Mouse (Mus musculus) CH12.LX (cell line): ENCODE results near the gene Stpg1.

ENCODE experiments used
- CTCF ChIP-seq, 2 experiments: IDR thresholded peaks in 1 of 2; conservative IDR thresholded peaks in 1 of 2; 2 replicates each; pipeline ENCODE4 v1.5.1; 2011 to 2012; ENCODE audit warnings: low read depth in 2 of 2, low read length in 2 of 2, improper control_type of control experiment in 1 of 2, inconsistent platforms in 1 of 2, mild to moderate bottlenecking in 1 of 2, moderate library complexity in 1 of 2
- E2F4 ChIP-seq: IDR thresholded peaks from 2 replicates; pipeline ENCODE4 v1.6.1; 2011; ENCODE audit warnings: low read depth, low read length, improper control_type of control experiment; ENCODE audit not compliant: insufficient replicate concordance
- EP300 ChIP-seq: IDR thresholded peaks from 2 replicates; pipeline ENCODE4 v1.6.1; 2011; ENCODE audit warnings: low read length, improper control_type of control experiment
- ETS1 ChIP-seq: conservative IDR thresholded peaks from 2 replicates; pipeline ENCODE4 v1.6.1; 2012; ENCODE audit warnings: low read depth, mild to moderate bottlenecking, inconsistent platforms, low read length, improper control_type of control experiment, moderate library complexity
- GABPA ChIP-seq: IDR thresholded peaks from 2 replicates; pipeline ENCODE4 v1.6.1; 2012; ENCODE audit warnings: low read depth, low read length, improper control_type of control experiment, inconsistent platforms; ENCODE audit not compliant: insufficient replicate concordance
- MAX ChIP-seq: IDR thresholded peaks from 2 replicates; pipeline ENCODE4 v1.6.1; 2011; ENCODE audit warnings: low read length, improper control_type of control experiment
- MAZ ChIP-seq: IDR thresholded peaks from 2 replicates; pipeline ENCODE4 v1.6.1; 2012; ENCODE audit warnings: low read depth, mild to moderate bottlenecking, inconsistent platforms, low read length, improper control_type of control experiment, moderate library complexity
- POLR2A ChIP-seq: IDR thresholded peaks from 2 replicates; pipeline ENCODE4 v1.6.1; 2011; ENCODE audit warnings: low read depth, mild to moderate bottlenecking, improper control_type of control experiment, low read length
- POLR2AphosphoS2 ChIP-seq: IDR thresholded peaks from 2 replicates; pipeline ENCODE4 v1.6.1; 2011; ENCODE audit warnings: low read depth, low read length, improper control_type of control experiment
- RAD21 ChIP-seq: IDR thresholded peaks from 2 replicates; pipeline ENCODE4 v1.6.1; 2011; ENCODE audit warnings: low read depth, mild to moderate bottlenecking, low read length, improper control_type of control experiment, moderate library complexity
- RCOR1 ChIP-seq: conservative IDR thresholded peaks from 2 replicates; pipeline ENCODE4 v1.6.1; 2012; ENCODE audit warnings: low read depth, mild to moderate bottlenecking, inconsistent platforms, low read length, improper control_type of control experiment
- TCF12 ChIP-seq: IDR thresholded peaks from 2 replicates; pipeline ENCODE4 v1.6.1; 2014; ENCODE audit warnings: low read depth, mild to moderate bottlenecking, inconsistent platforms, low read length, improper control_type of control experiment
- UBTF ChIP-seq: IDR thresholded peaks from 2 replicates; pipeline ENCODE4 v1.6.1; 2012; ENCODE audit warnings: low read depth, mild to moderate bottlenecking, inconsistent platforms, low read length, improper control_type of control experiment, moderate library complexity
- USF1 ChIP-seq: IDR thresholded peaks from 2 replicates; pipeline ENCODE4 v1.6.1; 2014; ENCODE audit warnings: low read depth, mild to moderate bottlenecking, inconsistent platforms, low read length, improper control_type of control experiment

DNA sequence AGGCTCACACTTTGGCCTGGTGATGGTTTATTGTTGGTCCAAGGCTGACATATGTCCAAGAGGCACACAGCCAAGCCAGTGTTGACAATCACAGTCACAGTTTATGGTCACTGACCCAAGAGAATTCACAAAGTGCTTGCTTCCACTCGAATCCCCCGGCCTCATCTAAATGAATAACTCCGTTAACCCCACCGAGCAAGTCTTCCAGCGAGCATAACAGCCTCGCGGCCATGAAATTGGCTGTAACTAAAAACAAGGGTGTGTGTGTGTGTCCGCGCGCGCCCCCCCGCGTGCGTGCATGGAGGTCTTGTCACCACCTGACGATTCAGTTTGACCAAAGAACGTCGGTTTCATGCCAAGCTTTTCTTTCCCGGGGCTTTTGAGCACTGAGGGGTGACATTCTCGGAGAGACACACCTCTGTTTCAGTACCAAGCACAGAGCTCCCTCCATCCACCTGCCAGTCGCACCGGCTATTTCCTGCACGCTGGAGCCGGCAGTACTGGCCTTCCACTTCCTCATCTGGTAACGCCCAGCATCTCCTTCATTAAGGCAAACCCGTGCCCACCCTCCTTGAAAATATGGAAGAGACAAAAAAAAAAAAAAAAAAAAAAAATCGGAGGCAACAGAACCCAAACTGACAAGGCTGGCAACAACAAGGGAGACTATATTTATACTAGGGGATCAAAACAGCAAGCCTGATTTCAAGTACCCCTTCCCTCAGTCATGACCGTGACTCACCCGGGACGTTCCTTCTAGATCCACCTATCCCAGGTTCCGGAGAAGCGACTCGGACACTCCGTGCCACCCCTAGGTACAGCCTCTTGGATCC lies 684 bp upstream of the Stpg1 start:
- no peak; the same call in 1 of the 2 replicates for TF ChIP-seq POLR2A
- no peak for TF ChIP-seq UBTF
- TF ChIP-seq MAZ = no peak
- no peak for TF ChIP-seq CTCF (conservative IDR thresholded peaks at IDR 0.05 in 1 of 2, IDR thresholded peaks at IDR 0.05 in 1 of 2; ENCODE audit: low read depth in 2 of 2, low read length in 2 of 2)
- TF ChIP-seq RCOR1 = 0 out of 2 replicates have a peak, but pooled peaks have one; percentile 43
- no peak for TF ChIP-seq RAD21
- TF ChIP-seq EP300 = no peak
- no peak for TF ChIP-seq ETS1
- TF ChIP-seq GABPA = no peak
- no peak for TF ChIP-seq MAX
- TF ChIP-seq TCF12 = 0 out of 2 replicates have a peak, but pooled peaks have one; percentile 10
- no peak for TF ChIP-seq POLR2AphosphoS2
- no peak for TF ChIP-seq E2F4
- no peak for TF ChIP-seq USF1
